Mouse (Mus musculus): Measurements from ENCODE around the gene Zik1. TPM values are rescaled to one million over a fixed set of nuclear protein-coding genes. Genes with fewer than 3 reads are reported as not detected.
A peak's percentile ranks its signal among the peaks of the same experiment; 100 is the strongest.

Gene Zik1
- polyA plus RNA-seq (2015; fragmentation: Nextera tagmentation; extraction: Ambion mirVana) = 10.6 and 11.4 TPM in 2 replicates

GRCm38 (mm10) chr7:10494786-10495521, at the start of gene Zik1:
Gene Zik1, minus strand, starts transcription at chr7:10495394.
- Histone ChIP-seq H3K9ac (peak within 1 kb of the TSS; percentile 56), H3K4me2 (peak within 1 kb of the TSS; percentile 62), H3K9me3 (no peaks in the 10 kb centered on the region), H3K27ac (no peak within 1 kb of the TSS), H3K4me3 (peak within 1 kb of the TSS; percentile 65), H3K27me3 (no peaks in the 10 kb centered on the region), H3K4me1 (peaks cover 8% of the 10 kb centered on the region; the same call in 1 of the 2 replicates), H3K36me3 (peaks cover 23% of the 10 kb centered on the region)
- WGBS = 2% methylated on average over 33 of the region's 33 CpGs
- peak; percentile 99 for ATAC-seq (ENCODE audit: borderline replicate concordance, extremely low read depth, low FRiP score, low TSS enrichment)

- Histone ChIP-seq H3K27me3 (no peaks in the 10 kb centered on the region), H3K27ac (no peak overlapping the region), H3K4me1 (peaks cover 8% of the 10 kb centered on the region; the same call in 1 of the 2 replicates), H3K9ac (no peak overlapping the region), H3K9me3 (no peaks in the 10 kb centered on the region), H3K36me3 (peaks cover 17% of the 10 kb centered on the region), H3K4me2 (peak overlapping the region; percentile 62), H3K4me3 (peak overlapping the region; percentile 65; the same call in 1 of the 2 replicates)
- ATAC-seq (ENCODE audit: borderline replicate concordance, extremely low read depth, low FRiP score, low TSS enrichment) = no peak; the same call in 1 of the 2 replicates
- WGBS = 25% methylated on average over 6 of the region's 6 CpGs
Observed at GRCm38 (mm10) chr7:10495578-10495977, 384 bp upstream of the Zik1 start.

GRCm38 (mm10) chr7:10480588-10481233, 14.5 kb downstream of the Zik1 start:
- 62% methylated on average over 18 of the region's 18 CpGs for WGBS
- no peak overlapping the region for H3K27ac ChIP-seq
- no peak for ATAC-seq (ENCODE audit: borderline replicate concordance, extremely low read depth, low FRiP score, low TSS enrichment)
- H3K9me3 ChIP-seq = no peaks in the 10 kb centered on the region
- no peaks in the 10 kb centered on the region for H3K4me1 ChIP-seq
- peak overlapping the region; percentile 27; the same call in 1 of the 2 replicates for H3K4me2 ChIP-seq
- no peaks in the 10 kb centered on the region for H3K27me3 ChIP-seq
- H3K36me3 ChIP-seq = no peaks in the 10 kb centered on the region
- no peak overlapping the region for H3K9ac ChIP-seq
- H3K4me3 ChIP-seq = no peak overlapping the region

GRCm38 (mm10) chr7:10479813-10480212, 15.4 kb downstream of the Zik1 start:
- no peak overlapping the region for H3K9ac ChIP-seq
- no peak overlapping the region for H3K4me3 ChIP-seq
- H3K36me3 ChIP-seq = no peaks in the 10 kb centered on the region
- ATAC-seq (ENCODE audit: borderline replicate concordance, extremely low read depth, low FRiP score, low TSS enrichment) = no peak
- H3K9me3 ChIP-seq = no peaks in the 10 kb centered on the region
- H3K27me3 ChIP-seq = no peaks in the 10 kb centered on the region
- H3K27ac ChIP-seq = no peak overlapping the region
- no peaks in the 10 kb centered on the region for H3K4me1 ChIP-seq
- H3K4me2 ChIP-seq = no peak overlapping the region

GRCm38 (mm10) chr7:10458166-10458565, 37.0 kb downstream of the Zik1 start:
- no peaks in the 10 kb centered on the region for H3K9me3 ChIP-seq
- H3K4me2 ChIP-seq = no peak overlapping the region
- H3K36me3 ChIP-seq = no peaks in the 10 kb centered on the region
- H3K9ac ChIP-seq = no peak overlapping the region
- no peak for ATAC-seq (ENCODE audit: borderline replicate concordance, extremely low read depth, low FRiP score, low TSS enrichment)
- WGBS = 58% methylated on average over 3 of the region's 3 CpGs
- no peaks in the 10 kb centered on the region for H3K4me1 ChIP-seq
- H3K27me3 ChIP-seq = no peaks in the 10 kb centered on the region
- no peak overlapping the region for H3K4me3 ChIP-seq
- no peak overlapping the region for H3K27ac ChIP-seq

GRCm38 (mm10) chr7:10443031-10443430, 52.2 kb downstream of the Zik1 start, which contains the start of gene Vmn1r67:
Gene Vmn1r67, plus strand, starts transcription at chr7:10443331.
- Histone ChIP-seq H3K27me3 (no peaks in the 10 kb centered on the region), H3K9ac (no peak within 1 kb of the TSS), H3K27ac (no peak within 1 kb of the TSS), H3K4me1 (no peaks in the 10 kb centered on the region), H3K36me3 (no peaks in the 10 kb centered on the region), H3K4me2 (no peak within 1 kb of the TSS), H3K4me3 (no peak within 1 kb of the TSS), H3K9me3 (no peaks in the 10 kb centered on the region)
- ATAC-seq (ENCODE audit: borderline replicate concordance, extremely low read depth, low FRiP score, low TSS enrichment) = no peak

Other genes with a start within 250 kb of the Zik1 start
- not detected in 2 replicates for gene Vmn1r66, start 217.4 kb downstream of the Zik1 start, polyA plus RNA-seq (2015; fragmentation: Nextera tagmentation; extraction: Ambion mirVana)
- not detected in 2 replicates for gene Vmn1r67, start 52.1 kb downstream of the Zik1 start, polyA plus RNA-seq (2015; fragmentation: Nextera tagmentation; extraction: Ambion mirVana)
- gene Vmn1r68, start 63.1 kb upstream of the Zik1 start, polyA plus RNA-seq (2015; fragmentation: Nextera tagmentation; extraction: Ambion mirVana) = not detected in 2 replicates
- gene Vmn1r69, start 118.3 kb upstream of the Zik1 start, polyA plus RNA-seq (2015; fragmentation: Nextera tagmentation; extraction: Ambion mirVana) = not detected in 2 replicates
- gene Vmn1r70, start 136.1 kb upstream of the Zik1 start, polyA plus RNA-seq (2015; fragmentation: Nextera tagmentation; extraction: Ambion mirVana) = not detected in 2 replicates
- not detected in 2 replicates for gene Nlrp4b, start 192.4 kb upstream of the Zik1 start, polyA plus RNA-seq (2015; fragmentation: Nextera tagmentation; extraction: Ambion mirVana)

All from lung, embryonic 15.5 days (tissue).